Mouse (Mus musculus): ENCODE measurements at regions not wholly inside any gene's neighbourhood (a gene's known extent, or its start where the extent isn't known, plus 50 kb on each side); places are given as distances from the start of the nearest gene placed in this dataset.

- DNase-seq (no peak), ATAC-seq (no peak)
- WGBS (ENCODE audit: insufficient replicate concordance) = 63% methylated on average over 2 of the region's 2 CpGs
- H3K27ac ChIP-seq (ENCODE audit: low read depth) = no peak overlapping the region
- H3K4me1 ChIP-seq (ENCODE audit: insufficient read depth) = peaks cover 7% of the 10 kb centered on the region
- H3K9ac ChIP-seq (replicated peaks) = no peak overlapping the region
- no peaks in the 10 kb centered on the region for H3K9me3 ChIP-seq (ENCODE audit: low read length)
- no peak overlapping the region for H3K4me2 ChIP-seq (ENCODE audit: low read depth, low read length)
- no peak overlapping the region for H3K4me3 ChIP-seq (ENCODE audit: low read depth, low read length)
- TF ChIP-seq CTCF (IDR thresholded peaks at IDR 0.05; ENCODE audit: low read depth) (no peak), EP300 (IDR thresholded peaks at IDR 0.05; ENCODE audit: low read depth) (no peak)
- no peaks in the 10 kb centered on the region for H3K27me3 ChIP-seq (ENCODE audit: insufficient read depth, low read length)
- no peaks in the 10 kb centered on the region for H3K36me3 ChIP-seq (replicated peaks; ENCODE audit: insufficient read depth, low read length)
Measured at GRCm38 (mm10) chr15:25268436-25268835, 145.1 kb downstream of the Basp1 start.

GRCm38 (mm10) chr15:25267509-25267908 is 146.1 kb downstream of the Basp1 start:
- TF ChIP-seq EP300 (IDR thresholded peaks at IDR 0.05; ENCODE audit: low read depth) = no peak
- TF ChIP-seq CTCF (IDR thresholded peaks at IDR 0.05; ENCODE audit: low read depth) = no peak
- DNase-seq (no peak), ATAC-seq (no peak)
- peaks cover 7% of the 10 kb centered on the region for H3K4me1 ChIP-seq (ENCODE audit: insufficient read depth)
- WGBS (ENCODE audit: insufficient replicate concordance) = 85% methylated on average over 3 of the region's 3 CpGs
- no peak overlapping the region for H3K27ac ChIP-seq (ENCODE audit: low read depth)
- no peak overlapping the region for H3K4me2 ChIP-seq (ENCODE audit: low read depth, low read length)
- no peak overlapping the region for H3K4me3 ChIP-seq (ENCODE audit: low read depth, low read length)
- H3K27me3 ChIP-seq (ENCODE audit: insufficient read depth, low read length) = no peaks in the 10 kb centered on the region
- no peak overlapping the region for H3K9ac ChIP-seq (replicated peaks)
- H3K9me3 ChIP-seq (ENCODE audit: low read length) = no peaks in the 10 kb centered on the region
- H3K36me3 ChIP-seq (replicated peaks; ENCODE audit: insufficient read depth, low read length) = no peaks in the 10 kb centered on the region

GRCm38 (mm10) chr15:25252648-25253567 is 160.7 kb downstream of the Basp1 start:
- ATAC-seq (no peak), DNase-seq (no peak)
- no peaks in the 10 kb centered on the region for H3K27me3 ChIP-seq (ENCODE audit: insufficient read depth, low read length)
- TF ChIP-seq EP300 (IDR thresholded peaks at IDR 0.05; ENCODE audit: low read depth) (no peak), CTCF (IDR thresholded peaks at IDR 0.05; ENCODE audit: low read depth) (no peak)
- H3K9ac ChIP-seq (replicated peaks) = no peak overlapping the region
- 78% methylated on average over 13 of the region's 13 CpGs for WGBS (ENCODE audit: insufficient replicate concordance)
- no peaks in the 10 kb centered on the region for H3K4me1 ChIP-seq (ENCODE audit: insufficient read depth)
- no peaks in the 10 kb centered on the region for H3K36me3 ChIP-seq (replicated peaks; ENCODE audit: insufficient read depth, low read length)
- no peak overlapping the region for H3K4me3 ChIP-seq (ENCODE audit: low read depth, low read length)
- no peak overlapping the region for H3K27ac ChIP-seq (ENCODE audit: low read depth)
- H3K4me2 ChIP-seq (ENCODE audit: low read depth, low read length) = no peak overlapping the region
- no peaks in the 10 kb centered on the region for H3K9me3 ChIP-seq (ENCODE audit: low read length)

GRCm38 (mm10) chr15:25245631-25246030 is 167.9 kb downstream of the Basp1 start:
- no peaks in the 10 kb centered on the region for H3K27me3 ChIP-seq (ENCODE audit: insufficient read depth, low read length)
- ATAC-seq = no peak
- no peak overlapping the region for H3K9ac ChIP-seq (replicated peaks)
- no peak overlapping the region for H3K4me2 ChIP-seq (ENCODE audit: low read depth, low read length)
- no peaks in the 10 kb centered on the region for H3K4me1 ChIP-seq (ENCODE audit: insufficient read depth)
- no peak overlapping the region for H3K4me3 ChIP-seq (ENCODE audit: low read depth, low read length)
- no peaks in the 10 kb centered on the region for H3K36me3 ChIP-seq (replicated peaks; ENCODE audit: insufficient read depth, low read length)
- 76% methylated on average over 8 of the region's 8 CpGs for WGBS (ENCODE audit: insufficient replicate concordance)
- no peak for TF ChIP-seq EP300 (IDR thresholded peaks at IDR 0.05; ENCODE audit: low read depth)
- no peak for TF ChIP-seq CTCF (IDR thresholded peaks at IDR 0.05; ENCODE audit: low read depth)
- no peak overlapping the region for H3K27ac ChIP-seq (ENCODE audit: low read depth)
- DNase-seq = no peak
- H3K9me3 ChIP-seq (ENCODE audit: low read length) = no peaks in the 10 kb centered on the region

GRCm38 (mm10) chr15:25237665-25238664 is 175.6 kb downstream of the Basp1 start:
- no peaks in the 10 kb centered on the region for H3K4me1 ChIP-seq (ENCODE audit: insufficient read depth)

More at GRCm38 (mm10) chr15:25237665-25238664, 175.6 kb downstream of the Basp1 start:
- no peaks in the 10 kb centered on the region for H3K27me3 ChIP-seq (ENCODE audit: insufficient read depth, low read length)
- no peak overlapping the region for H3K9ac ChIP-seq (replicated peaks)
- no peak overlapping the region for H3K4me2 ChIP-seq (ENCODE audit: low read depth, low read length)
- WGBS (ENCODE audit: insufficient replicate concordance) = 68% methylated on average over 18 of the region's 18 CpGs
- no peaks in the 10 kb centered on the region for H3K36me3 ChIP-seq (replicated peaks; ENCODE audit: insufficient read depth, low read length)
- H3K27ac ChIP-seq (ENCODE audit: low read depth) = no peak overlapping the region
- no peaks in the 10 kb centered on the region for H3K9me3 ChIP-seq (ENCODE audit: low read length)
- no peak for TF ChIP-seq CTCF (IDR thresholded peaks at IDR 0.05; ENCODE audit: low read depth)
- no peak for TF ChIP-seq EP300 (IDR thresholded peaks at IDR 0.05; ENCODE audit: low read depth)
- no peak overlapping the region for H3K4me3 ChIP-seq (ENCODE audit: low read depth, low read length)
- ATAC-seq (no peak), DNase-seq (no peak)
